Mouse (Mus musculus) monocyte, adult 5-6 weeks (primary cell): Measurements from ENCODE around the gene Egfl6. TPM values are rescaled to one million over a fixed set of nuclear protein-coding genes. Genes with fewer than 3 reads are reported as not detected.

Experiments
- ATAC-seq: fragments of 153-309, 156-312 bp; replicated peaks from 2 replicates; pipeline ENCODE4 v1.8.0; 2017; ENCODE audit warnings: mild to moderate bottlenecking; ENCODE audit not compliant: low TSS enrichment, insufficient number of reproducible peaks, severe bottlenecking, poor library complexity, low FRiP score
- total RNA-seq: library from RNA; stranded (forward); fragments of 200-1000, 200-491, 200-594 nt; gene quantifications from 3 replicates; pipeline ENCODE4 v1.2.3, GENCODE M21; 2017

The Egfl6 gene
- not detected in 3 replicates for total RNA-seq

- no peak for ATAC-seq
Observed at GRCm38 (mm10) chrX:166584947-166585824, at the start of gene Egfl6. TSS of gene Egfl6 (minus strand) at chrX:166585720.

- ATAC-seq: no peak
Observed at GRCm38 (mm10) chrX:166626866-166627570, 41.5 kb upstream of the Egfl6 start.

- no peak for ATAC-seq
Observed at GRCm38 (mm10) chrX:166626174-166626573, 40.7 kb upstream of the Egfl6 start.

- no peak for ATAC-seq
Observed at GRCm38 (mm10) chrX:166623176-166623575, 37.7 kb upstream of the Egfl6 start.

GRCm38 (mm10) chrX:166621560-166622301 lies 36.2 kb upstream of the Egfl6 start:
- no peak for ATAC-seq

- ATAC-seq: no peak
Observed at GRCm38 (mm10) chrX:166620900-166621299, 35.4 kb upstream of the Egfl6 start.

GRCm38 (mm10) chrX:166619084-166619483 lies 33.6 kb upstream of the Egfl6 start:
- no peak for ATAC-seq

- no peak for ATAC-seq
Observed at GRCm38 (mm10) chrX:166615191-166615590, 29.7 kb upstream of the Egfl6 start.

GRCm38 (mm10) chrX:166576111-166576510 lies 9.4 kb downstream of the Egfl6 start:
- ATAC-seq: no peak

GRCm38 (mm10) chrX:166565983-166566382 lies 19.5 kb downstream of the Egfl6 start:
- ATAC-seq: no peak

GRCm38 (mm10) chrX:166565401-166565800 lies 20.1 kb downstream of the Egfl6 start:
- no peak for ATAC-seq

GRCm38 (mm10) chrX:166564900-166565299 lies 20.6 kb downstream of the Egfl6 start:
- no peak for ATAC-seq

GRCm38 (mm10) chrX:166559333-166559732 lies 26.2 kb downstream of the Egfl6 start:
- ATAC-seq: no peak

- ATAC-seq: no peak
Observed at GRCm38 (mm10) chrX:166552355-166552754, 33.2 kb downstream of the Egfl6 start.

- no peak for ATAC-seq
Observed at GRCm38 (mm10) chrX:166546495-166546894, 39.0 kb downstream of the Egfl6 start.

GRCm38 (mm10) chrX:166535138-166535537 lies 50.4 kb downstream of the Egfl6 start:
- ATAC-seq: no peak

- no peak for ATAC-seq
Observed at GRCm38 (mm10) chrX:166533432-166533831, 52.1 kb downstream of the Egfl6 start.

- ATAC-seq: no peak
Observed at GRCm38 (mm10) chrX:166531671-166532070, 53.8 kb downstream of the Egfl6 start.

GRCm38 (mm10) chrX:166528126-166528525 lies 57.4 kb downstream of the Egfl6 start:
- no peak for ATAC-seq
